Mouse (Mus musculus): Measurements from ENCODE around the gene Pfkfb3.

DNA sequence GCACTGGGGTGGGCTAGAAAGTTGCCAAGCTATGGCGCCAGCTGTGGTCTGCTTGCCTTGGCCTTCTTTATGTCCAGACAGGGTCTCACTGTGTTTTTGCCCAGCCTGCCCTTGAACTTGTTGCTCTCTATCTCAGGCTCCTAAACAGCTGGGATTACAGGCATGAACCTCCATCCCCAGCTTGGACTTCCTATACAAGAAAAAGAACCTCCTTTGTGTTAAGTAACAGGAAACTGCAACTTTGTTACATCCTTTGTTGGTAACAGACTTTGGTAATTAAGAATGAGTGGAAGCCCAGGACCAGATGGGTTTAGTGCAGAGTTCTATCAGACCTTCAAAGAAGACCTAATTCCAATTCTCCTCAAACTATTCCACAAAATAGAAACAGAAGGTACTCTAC is 19.8 kb upstream of the Pfkfb3 start:
- TF ChIP-seq NANOG (IDR thresholded peaks at IDR 0.05; ENCODE audit: borderline replicate concordance, low read length) (no peak), POU5F1 (IDR thresholded peaks at IDR 0.05; ENCODE audit: borderline replicate concordance, low read length) (no peak), CTCF (conservative IDR thresholded peaks at IDR 0.05; ENCODE audit: low read length) (no peak)
